Mouse (Mus musculus): ENCODE data around the gene Tcf3.

DNA sequence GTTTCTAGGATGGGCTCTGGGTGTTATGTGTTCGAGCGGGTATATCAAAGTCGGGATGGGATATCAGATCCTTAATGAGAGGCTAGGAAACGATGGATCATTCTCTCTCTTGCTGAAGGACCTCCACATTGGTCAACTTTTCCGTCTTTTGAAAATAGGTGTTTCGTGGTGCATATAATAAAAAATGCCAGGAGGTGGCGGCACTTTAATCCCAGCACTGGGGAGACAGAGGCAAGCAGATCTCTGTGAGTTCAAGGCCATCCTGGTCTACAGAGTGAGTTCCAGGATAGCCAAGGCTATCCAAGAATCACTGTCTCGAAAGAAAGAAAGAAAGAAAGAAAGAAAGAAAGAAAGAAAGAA, 766 bp upstream of the Tcf3 start:
- TF ChIP-seq CTCF (conservative IDR thresholded peaks at IDR 0.05 in 1 of 2, IDR thresholded peaks at IDR 0.05 in 1 of 2; ENCODE audit: low read depth in 2 of 2, low read length in 2 of 2) (peak in 1 of 2 experiments; percentile 54; a peak in 2 of 4 replicates), POLR2A (IDR thresholded peaks at IDR 0.05; ENCODE audit: low read depth, low read length) (no peak; the same call in 1 of the 2 replicates), RCOR1 (conservative IDR thresholded peaks at IDR 0.05; ENCODE audit: low read depth, low read length) (no peak), USF1 (IDR thresholded peaks at IDR 0.05; ENCODE audit: low read depth, low read length) (no peak), SIN3A (IDR thresholded peaks at IDR 0.05; ENCODE audit: low read length) (no peak; the same call in 1 of the 2 replicates), TBP (conservative IDR thresholded peaks at IDR 0.05; ENCODE audit: low read depth, low read length) (no peak), HCFC1 (IDR thresholded peaks at IDR 0.05; ENCODE audit: low read depth, low read length) (no peak), CHD1 (IDR thresholded peaks at IDR 0.05; ENCODE audit: low read depth, low read length) (no peak), MAX (IDR thresholded peaks at IDR 0.05; ENCODE audit: low read length) (no peak), EP300 (IDR thresholded peaks at IDR 0.05; ENCODE audit: low read length) (no peak)

Measured in CH12.LX (cell line).